Mouse (Mus musculus) heart, postnatal 0 days (tissue): ENCODE results near the gene Saa4.

Experiments
- CTCF ChIP-seq: IDR thresholded peaks from 2 replicates; pipeline ENCODE4 v1.5.1; 2016; ENCODE audit warnings: antibody characterized with exemption, control low read depth, low read depth
- EP300 ChIP-seq: IDR thresholded peaks from 2 replicates; pipeline ENCODE4 v1.6.1; 2016; ENCODE audit warnings: antibody characterized with exemption, low read depth

- TF ChIP-seq CTCF = no peak
- TF ChIP-seq EP300 = no peak
Measured at GRCm38 (mm10) chr7:46751490-46751889, 19.1 kb upstream of the Saa4 start, which contains the start of gene Saa2.
